Mouse (Mus musculus) right cerebral cortex, postnatal 10 days (tissue): ENCODE results near the gene Got1.

Source experiments
- DNase-seq, 2 experiments: peaks; one replicate each; pipeline ENCODE4 v3.0.0; 2021; ENCODE audit warnings: low spot score in 2 of 2

Got1 gene

GRCm38 (mm10) chr19:43480512-43480911, 43.9 kb downstream of the Got1 start:
- no peak for DNase-seq

- DNase-seq: no peak
Observed at GRCm38 (mm10) chr19:43479431-43479830, 45.0 kb downstream of the Got1 start.

GRCm38 (mm10) chr19:43478891-43479290, 45.5 kb downstream of the Got1 start:
- peak; percentile 67 to 73 for DNase-seq

- DNase-seq: no peak
Observed at GRCm38 (mm10) chr19:43477436-43477835, 47.0 kb downstream of the Got1 start.

- DNase-seq: no peak
Observed at GRCm38 (mm10) chr19:43476063-43476462, 48.3 kb downstream of the Got1 start.

- no peak for DNase-seq
Observed at GRCm38 (mm10) chr19:43475642-43476041, 48.8 kb downstream of the Got1 start.

- DNase-seq: no peak
Observed at GRCm38 (mm10) chr19:43472781-43473180, 51.6 kb downstream of the Got1 start.

- DNase-seq: no peak
Observed at GRCm38 (mm10) chr19:43472331-43472730, 52.1 kb downstream of the Got1 start.

GRCm38 (mm10) chr19:43469333-43469732, 55.1 kb downstream of the Got1 start:
- DNase-seq: no peak

GRCm38 (mm10) chr19:43467927-43468685, 56.3 kb downstream of the Got1 start:
- peak; percentile 49 to 75 for DNase-seq

GRCm38 (mm10) chr19:43465601-43466255, 58.7 kb downstream of the Got1 start:
- DNase-seq: no peak

- DNase-seq: no peak
Observed at GRCm38 (mm10) chr19:43465076-43465475, 59.3 kb downstream of the Got1 start.

- DNase-seq: no peak
Observed at GRCm38 (mm10) chr19:43464294-43464687, 60.1 kb downstream of the Got1 start.

- DNase-seq: no peak
Observed at GRCm38 (mm10) chr19:43463546-43464293, 60.7 kb downstream of the Got1 start.

- no peak for DNase-seq
Observed at GRCm38 (mm10) chr19:43462141-43462540, 62.3 kb downstream of the Got1 start.

- DNase-seq: no peak
Observed at GRCm38 (mm10) chr19:43460481-43460880, 63.9 kb downstream of the Got1 start.

GRCm38 (mm10) chr19:43459948-43460347, 64.5 kb downstream of the Got1 start:
- DNase-seq: no peak

- no peak for DNase-seq
Observed at GRCm38 (mm10) chr19:43453025-43453424, 71.4 kb downstream of the Got1 start.

- peak; percentile 44 to 83 for DNase-seq
Observed at GRCm38 (mm10) chr19:43452176-43452575, 72.2 kb downstream of the Got1 start.

GRCm38 (mm10) chr19:43451563-43451962, 72.8 kb downstream of the Got1 start:
- DNase-seq: no peak
